Mouse (Mus musculus) ES-Bruce4 (cell line): ENCODE data around the gene Phlda2.

Experiments
- CTCF ChIP-seq: IDR thresholded peaks from one replicate; pipeline ENCODE4 v1.8.1; 2011; ENCODE audit warnings: low read depth, low read length
- POLR2A ChIP-seq: IDR thresholded peaks from one replicate; pipeline ENCODE4 v1.8.1; 2011; ENCODE audit warnings: low read length; ENCODE audit not compliant: insufficient read depth

DNA sequence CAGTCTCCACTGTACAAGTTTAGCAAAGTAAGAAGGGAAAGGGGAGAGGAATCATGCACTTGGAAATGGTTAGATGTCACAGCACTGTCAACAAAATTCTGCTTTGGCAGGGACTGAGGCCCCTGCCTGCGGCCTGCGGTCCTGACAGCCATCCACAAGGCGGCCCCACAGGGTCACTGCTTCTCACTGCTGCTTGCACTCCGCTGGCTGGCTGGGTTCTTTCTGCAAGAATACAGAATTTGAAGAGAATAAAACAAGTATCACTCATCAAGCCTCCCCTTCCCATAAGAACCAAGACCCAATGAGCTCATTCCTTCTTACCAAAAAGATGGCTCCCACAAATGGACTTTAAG is 11.4 kb upstream of the Phlda2 start:
- TF ChIP-seq CTCF (no peak), POLR2A (no peak)
